ENCODE assay signal across 8 mouse cellular contexts in genomic region chr4:133671881-133672844, GRCm38 (mm10). TPM values are rescaled to one million over a fixed set of nuclear protein-coding genes. Genes with fewer than 3 reads are reported as not detected.
DNase-seq lines count a peak whose midpoint lies in the region; ATAC-seq and TF ChIP-seq lines count a peak whose summit lies in the region.

Gene Pigv, minus strand, starts transcription at chr4:133672647.

- H3K4me1 ChIP-seq in forebrain, embryonic 14.5 days (ENCODE audit: control insufficient read depth, insufficient read depth, low read length): peaks cover 36% of the 10 kb centered on the region
- H3K4me1 ChIP-seq in liver, postnatal 0 days (ENCODE audit: insufficient read depth): peaks cover 51% of the 10 kb centered on the region
- peaks cover 19% of the 10 kb centered on the region for H3K4me1 ChIP-seq in neural tube, embryonic 14.5 days (ENCODE audit: control insufficient read depth, insufficient read depth, low read length)
- H3K4me1 ChIP-seq in testis, adult 2 months (ENCODE audit: control insufficient read depth, insufficient read depth, low read length): peaks cover 24% of the 10 kb centered on the region

- DNase-seq in ES-CJ7 (ENCODE audit: low read depth, low spot score): peak; percentile 86
- DNase-seq in forebrain, embryonic 14.5 days (ENCODE audit: low spot score): peak; percentile 92
- DNase-seq in heart, postnatal 10 days: peak; percentile 96
- DNase-seq in kidney, postnatal 4 days: peak; percentile 96 to 98
- DNase-seq in liver, postnatal 0 days: peak; percentile 96

- TF ChIP-seq CTCF in liver, postnatal 0 days (IDR thresholded peaks at IDR 0.05; ENCODE audit: low read depth): peak; percentile 13; the same call in 1 of the 2 replicates
- TF ChIP-seq CTCF in testis, adult 2 months (IDR thresholded peaks at IDR 0.05; ENCODE audit: control insufficient read depth, insufficient read depth, insufficient replicate concordance, low read depth, low read length): no peak

- no peaks in the 10 kb centered on the region for H3K9me3 ChIP-seq in forebrain, embryonic 14.5 days (replicated peaks; ENCODE audit: control insufficient read depth, low read length)
- H3K9me3 ChIP-seq in liver, postnatal 0 days (ENCODE audit: low read length): no peaks in the 10 kb centered on the region
- H3K9me3 ChIP-seq in neural tube, embryonic 14.5 days (ENCODE audit: control insufficient read depth, low read length): no peaks in the 10 kb centered on the region

- peak; percentile 77 for ATAC-seq in cerebellum, adult (ENCODE audit: insufficient number of reproducible peaks, low FRiP score, low TSS enrichment)
- peak; percentile 87 for ATAC-seq in forebrain, embryonic 14.5 days
- ATAC-seq in liver, postnatal 0 days: peak; percentile 86
- ATAC-seq in neural tube, embryonic 14.5 days (ENCODE audit: low read depth): peak; percentile 90

- H3K4me2 ChIP-seq in forebrain, embryonic 14.5 days (ENCODE audit: low read length): peak within 1 kb of the TSS; percentile 83
- H3K4me2 ChIP-seq in liver, postnatal 0 days (ENCODE audit: low read depth, low read length): peak within 1 kb of the TSS; percentile 95
- H3K4me2 ChIP-seq in neural tube, embryonic 14.5 days (ENCODE audit: low read depth, low read length): peak within 1 kb of the TSS; percentile 64

- peak within 1 kb of the TSS; percentile 83 for H3K9ac ChIP-seq in forebrain, embryonic 14.5 days (ENCODE audit: low read length)
- H3K9ac ChIP-seq in liver, postnatal 0 days (replicated peaks): peak within 1 kb of the TSS; percentile 92
- peak within 1 kb of the TSS; percentile 65 for H3K9ac ChIP-seq in neural tube, embryonic 14.5 days (replicated peaks; ENCODE audit: low read depth, low read length)

- peak within 1 kb of the TSS; percentile 65 for H3K4me3 ChIP-seq in forebrain, embryonic 14.5 days (ENCODE audit: low read depth, low read length)
- H3K4me3 ChIP-seq in liver, postnatal 0 days (ENCODE audit: low read depth, low read length): peak within 1 kb of the TSS; percentile 78
- peak within 1 kb of the TSS; percentile 67 for H3K4me3 ChIP-seq in neural tube, embryonic 14.5 days (ENCODE audit: low read depth, low read length)
- peak within 1 kb of the TSS; percentile 99 for H3K4me3 ChIP-seq in testis, adult 2 months (ENCODE audit: control insufficient read depth, low read depth, low read length)

- TF ChIP-seq EP300 in liver, postnatal 0 days (IDR thresholded peaks at IDR 0.05; ENCODE audit: low read depth): no peak

- under 1% methylated on average over 70 of the region's 76 CpGs for WGBS in forebrain, embryonic 14.5 days
- under 1% methylated on average over 48 of the region's 76 CpGs for WGBS in liver, postnatal 0 days (ENCODE audit: insufficient replicate concordance)
- under 1% methylated on average over 72 of the region's 76 CpGs for WGBS in neural tube, embryonic 14.5 days

- no peaks in the 10 kb centered on the region for H3K27me3 ChIP-seq in forebrain, embryonic 14.5 days (replicated peaks; ENCODE audit: control insufficient read depth, insufficient read depth, low read length)
- H3K27me3 ChIP-seq in liver, postnatal 0 days (ENCODE audit: insufficient read depth, low read length): no peaks in the 10 kb centered on the region
- H3K27me3 ChIP-seq in neural tube, embryonic 14.5 days (ENCODE audit: control insufficient read depth, insufficient read depth, low read length): no peaks in the 10 kb centered on the region
- H3K27me3 ChIP-seq in testis, adult 2 months (ENCODE audit: control insufficient read depth, insufficient read depth, low read length): no peaks in the 10 kb centered on the region

- H3K36me3 ChIP-seq in forebrain, embryonic 14.5 days (ENCODE audit: control insufficient read depth, insufficient read depth, low read length): no peaks in the 10 kb centered on the region
- peaks cover 21% of the 10 kb centered on the region for H3K36me3 ChIP-seq in liver, postnatal 0 days (replicated peaks; ENCODE audit: insufficient read depth, low read length)
- no peaks in the 10 kb centered on the region for H3K36me3 ChIP-seq in neural tube, embryonic 14.5 days (ENCODE audit: control insufficient read depth, insufficient read depth, low read length)
- peaks cover 1% of the 10 kb centered on the region; the same call in 1 of the 2 replicates for H3K36me3 ChIP-seq in testis, adult 2 months (ENCODE audit: control insufficient read depth, insufficient read depth, low read length)

- H3K27ac ChIP-seq in forebrain, embryonic 14.5 days (ENCODE audit: low read depth, low read length): peak within 1 kb of the TSS; percentile 97
- peak within 1 kb of the TSS; percentile 100 for H3K27ac ChIP-seq in liver, postnatal 0 days (ENCODE audit: low read depth)
- H3K27ac ChIP-seq in neural tube, embryonic 14.5 days (ENCODE audit: low read depth, low read length): peak within 1 kb of the TSS; percentile 92
- peak within 1 kb of the TSS; percentile 98 for H3K27ac ChIP-seq in testis, adult 2 months (ENCODE audit: control insufficient read depth, insufficient read depth, low read depth, low read length)

- peak; percentile 64 for TF ChIP-seq POLR2A in testis, adult 2 months (IDR thresholded peaks at IDR 0.05; ENCODE audit: control insufficient read depth, low read depth, low read length)

- intact Hi-C loops in heart, postnatal 10 days (cut with DNase I): loop anchor here (1.0 to 5.0 kb wide), 6 partner anchors 82 to 295 kb away; partner anchors contain the start of gene Hmgn2

RNA-seq across cellular contexts. Expression of gene Pigv, which starts in this region (rescaled TPM):
- 7.0 and 8.1 TPM in 2 replicates for polyA plus RNA-seq in forebrain, embryonic 14.5 days (2014; fragmentation: Nextera tagmentation; extraction: Ambion mirVana)
- total RNA-seq in heart, postnatal 10 days (2021): 10 to 100 TPM in 1 of 2 experiments, 1 to 10 TPM in 1; 8.6 to 11.2 TPM
- polyA plus RNA-seq in liver, postnatal 0 days (2015; fragmentation: Nextera tagmentation; extraction: Ambion mirVana): 5.2 and 5.9 TPM in 2 replicates
- polyA plus RNA-seq in neural tube, embryonic 14.5 days (2014; fragmentation: Nextera tagmentation; extraction: Ambion mirVana): 10.9 and 13.0 TPM in 2 replicates
- polyA plus RNA-seq in testis, adult 2 months (2012; rRNA removed): 8.7 and 8.9 TPM in 2 replicates

Comparison
In these comparisons a context has a peak if more than half of its experiments do, and no peak if none do; other contexts are left out.
1. Peak in every context shown above with its lines: DNase-seq, ATAC-seq, H3K4me3 ChIP-seq and H3K27ac ChIP-seq.